Mouse (Mus musculus): ENCODE measurements around the gene Slc17a4.

- TF ChIP-seq CTCF (IDR thresholded peaks at IDR 0.05; ENCODE audit: borderline replicate concordance, insufficient read depth, low read length) (no peak), POLR2A (IDR thresholded peaks at IDR 0.05; ENCODE audit: low read depth, low read length) (no peak)
Observed at GRCm38 (mm10) chr13:23938699-23939098, 23.9 kb upstream of the Slc17a4 start.
